Mouse (Mus musculus) adrenal gland, adult 10 weeks (tissue): ENCODE data around the gene Clrn2. TPM values are rescaled to one million over a fixed set of nuclear protein-coding genes. Genes with fewer than 3 reads are reported as not detected.

Experiments used
- polyA plus RNA-seq: library from polyadenylated mRNA; stranded (reverse); fragments of 350-450 nt; fragmentation: Illumina TruSeq; extraction: RNeasy Lipid Tissue Mini Kit (QIAGEN cat#74804); gene quantifications from one replicate; pipeline ENCODE4 v1.2.3, GENCODE M21; 2014; ENCODE audit warnings: low read depth, low replicate concordance

The Clrn2 gene
- polyA plus RNA-seq, result not detected

DNA sequence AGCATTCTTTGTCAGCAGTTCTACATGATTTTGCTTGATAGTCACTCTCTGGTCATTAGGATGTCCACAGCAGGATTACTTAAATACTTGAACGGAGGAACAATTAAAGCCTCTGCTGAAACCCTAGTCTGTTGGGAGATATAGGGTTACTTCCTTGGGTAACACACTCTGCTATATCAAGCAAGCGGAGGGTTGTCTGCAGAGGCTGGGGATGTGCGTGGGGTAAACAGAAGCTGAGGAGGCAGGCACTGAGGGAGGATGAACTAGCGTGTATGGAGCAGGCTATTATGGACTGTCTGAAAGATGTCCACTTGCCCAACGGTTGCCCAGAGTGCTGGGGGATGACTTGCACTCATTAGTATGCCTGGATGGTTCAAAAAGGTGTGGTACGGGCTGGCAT lies at the start of gene Clrn2:
Clrn2 (plus strand) TSS at position 301 of the 400 bp plus-strand sequence.

GRCm38 (mm10) chr5:45449831-45450716 lies 3.5 kb upstream of the Clrn2 start, which contains the start of gene Qdpr:
Qdpr (minus strand) TSS chr5:45450236.

DNA sequence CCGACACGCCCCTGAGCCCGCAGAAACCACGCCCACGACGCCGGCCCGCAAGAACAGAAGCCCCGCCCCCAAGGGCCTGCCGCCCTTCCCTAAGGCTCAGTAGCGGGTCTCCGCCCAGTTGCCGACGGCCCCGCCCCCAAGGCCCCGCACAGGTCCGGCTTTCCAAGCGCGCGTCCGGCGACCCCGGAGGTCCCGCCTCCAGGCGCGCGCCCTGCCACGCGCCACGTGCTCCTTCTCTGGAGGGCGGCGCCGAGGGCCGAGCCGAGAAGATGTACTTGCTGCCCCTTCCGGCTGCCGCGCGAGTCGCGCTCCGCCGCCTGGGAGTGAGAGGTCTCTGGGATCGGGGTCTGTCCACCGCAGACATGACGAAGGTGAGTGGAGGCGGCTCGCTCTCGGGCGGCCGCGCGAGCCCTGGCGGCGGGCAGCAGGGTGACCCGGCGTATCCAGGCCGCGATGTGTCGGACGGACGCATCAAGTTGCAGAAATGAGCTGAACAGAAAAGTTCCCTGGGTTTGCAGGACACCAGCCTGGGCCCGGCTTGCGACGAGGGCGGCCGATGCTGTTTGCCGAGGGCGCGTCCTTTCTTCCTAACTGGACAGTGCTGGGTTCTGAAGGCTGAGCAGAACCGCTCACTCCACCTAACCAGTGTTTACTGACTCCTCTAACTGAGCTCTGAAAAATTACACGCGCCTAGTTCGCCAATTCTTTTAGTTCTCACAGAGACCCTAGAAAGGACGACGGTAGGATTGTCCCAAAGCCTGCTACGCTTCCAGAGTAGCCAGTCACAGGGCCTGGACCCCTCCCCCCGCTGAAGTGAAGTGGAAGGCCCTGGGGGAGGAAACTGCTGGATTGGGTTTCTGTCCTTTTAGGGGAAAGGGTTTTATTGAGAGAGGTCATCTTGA lies 39.9 kb downstream of the Clrn2 start, which contains the start of gene Lap3:
Lap3 (plus strand) TSS at position 184 of the 902 bp plus-strand sequence.

Other genes with a start within 250 kb of the Clrn2 start
- gene Qdpr, start 3.5 kb upstream of the Clrn2 start, polyA plus RNA-seq, result 99.1 TPM
- gene Lap3, start 39.6 kb downstream of the Clrn2 start, polyA plus RNA-seq, result 49.9 TPM
- 76.3 TPM for gene Med28, start 66.5 kb downstream of the Clrn2 start, polyA plus RNA-seq
- not detected for gene Fam184b, start 185.9 kb downstream of the Clrn2 start, polyA plus RNA-seq
- gene Ncapg, start 216.2 kb downstream of the Clrn2 start, polyA plus RNA-seq, result 7.2 TPM